Mouse (Mus musculus) kidney, embryonic 14.5 days (tissue): ENCODE results near the gene B230307C23Rik. TPM values are rescaled to one million over a fixed set of nuclear protein-coding genes. Genes with fewer than 3 reads are reported as not detected.

ENCODE experiments used
- ATAC-seq: fragments of 200-750 bp; cut with Nextera tagmentation; 2 replicates; pipeline ENCODE4 v1.8.0; 2017; ENCODE audit warnings: moderate number of reproducible peaks, mild to moderate bottlenecking, moderate TSS enrichment, moderate library complexity; ENCODE audit not compliant: low FRiP score, low TSS enrichment
- H3K27ac ChIP-seq: fragments of 300-500 bp; sonication (generic); 2 replicates; pipeline ENCODE4 v1.5.1; 2014; ENCODE audit warnings: low read depth, mild to moderate bottlenecking, low read length, moderate library complexity, mixed read lengths
- H3K27me3 ChIP-seq: fragments of 300-500 bp; sonication (generic); 2 replicates; pipeline ENCODE4 v1.6.1; 2014; ENCODE audit warnings: mild to moderate bottlenecking, low read length; ENCODE audit not compliant: control insufficient read depth, insufficient read depth
- H3K36me3 ChIP-seq: fragments of 300-500 bp; sonication (generic); 2 replicates; pipeline ENCODE4 v1.6.1; 2014; ENCODE audit warnings: low read length, mixed read lengths; ENCODE audit not compliant: control insufficient read depth, insufficient read depth
- H3K4me1 ChIP-seq: fragments of 300-500 bp; sonication (generic); 2 replicates; pipeline ENCODE4 v1.6.1; 2014; ENCODE audit warnings: low read length, mixed read lengths; ENCODE audit not compliant: control insufficient read depth, insufficient read depth
- H3K4me2 ChIP-seq: fragments of 300-500 bp; sonication (generic); replicated peaks from 2 replicates; pipeline ENCODE4 v1.6.1; 2014; ENCODE audit warnings: low read depth, mild to moderate bottlenecking, low read length
- H3K4me3 ChIP-seq: fragments of 300-500 bp; sonication (generic); 2 replicates; pipeline ENCODE4 v1.5.1; 2014; ENCODE audit warnings: mild to moderate bottlenecking, low read length
- H3K9ac ChIP-seq: fragments of 300-500 bp; sonication (generic); 2 replicates; pipeline ENCODE4 v1.6.1; 2014; ENCODE audit warnings: low read depth, mild to moderate bottlenecking, low read length, moderate library complexity
- H3K9me3 ChIP-seq: fragments of 300-500 bp; sonication (generic); 2 replicates; pipeline ENCODE4 v1.6.1; 2016; ENCODE audit warnings: low read length; ENCODE audit not compliant: control insufficient read depth
- WGBS: fragments of 180-500 bp; shearing (Covaris S2); extraction: QIAGEN DNeasy Blood & Tissue Kit; methylation state at CpG from one replicate; pipeline ENCODE4 v1.1.7; 2014; 5-methylcytosine and 5-hydroxymethylcytosine counted together
- polyA plus RNA-seq: library from polyadenylated mRNA; unstranded; fragments of >200 nt; fragmentation: Nextera tagmentation; extraction: Ambion mirVana; gene quantifications from 2 replicates; pipeline ENCODE4 v1.2.1, GENCODE M21; 2014

B230307C23Rik gene
- polyA plus RNA-seq: 28.8 and 29.3 TPM in 2 replicates

GRCm38 (mm10) chr16:97996616-97997382, at the start of gene B230307C23Rik:
Gene B230307C23Rik (plus strand): TSS chr16:97997315.
- H3K4me3 ChIP-seq: peak within 1 kb of the TSS; percentile 52
- H3K4me2 ChIP-seq: peak within 1 kb of the TSS; percentile 58
- ATAC-seq: peak; percentile 99
- H3K27me3 ChIP-seq: no peaks in the 10 kb centered on the region
- 1% methylated on average over 22 of the region's 22 CpGs for WGBS
- peak within 1 kb of the TSS; percentile 58 for H3K9ac ChIP-seq
- peaks cover 5% of the 10 kb centered on the region; the same call in 1 of the 2 replicates for H3K9me3 ChIP-seq
- H3K4me1 ChIP-seq: 0 out of 2 replicates have a peak, but pooled peaks cover 3% of the 10 kb centered on the region
- H3K27ac ChIP-seq: peak within 1 kb of the TSS; percentile 88
- no peaks in the 10 kb centered on the region for H3K36me3 ChIP-seq

GRCm38 (mm10) chr16:97948836-97949235, 48.3 kb upstream of the B230307C23Rik start:
- no peak overlapping the region for H3K27ac ChIP-seq
- H3K36me3 ChIP-seq: peaks cover 51% of the 10 kb centered on the region
- no peak overlapping the region for H3K4me2 ChIP-seq
- no peak overlapping the region for H3K9ac ChIP-seq
- WGBS: 88% methylated on average over 4 of the region's 4 CpGs
- H3K9me3 ChIP-seq: no peaks in the 10 kb centered on the region
- no peak overlapping the region for H3K4me3 ChIP-seq
- no peaks in the 10 kb centered on the region for H3K4me1 ChIP-seq
- ATAC-seq: no peak
- H3K27me3 ChIP-seq: no peaks in the 10 kb centered on the region

- H3K27ac ChIP-seq: no peak overlapping the region
- H3K27me3 ChIP-seq: no peaks in the 10 kb centered on the region
- H3K36me3 ChIP-seq: peaks cover 59% of the 10 kb centered on the region
- no peak overlapping the region for H3K4me2 ChIP-seq
- no peak overlapping the region for H3K4me3 ChIP-seq
- no peak for ATAC-seq
- no peak overlapping the region for H3K9ac ChIP-seq
- H3K9me3 ChIP-seq: no peaks in the 10 kb centered on the region
- WGBS: 96% methylated on average over 8 of the region's 8 CpGs
- no peaks in the 10 kb centered on the region for H3K4me1 ChIP-seq
Observed at GRCm38 (mm10) chr16:97950061-97950460, 47.1 kb upstream of the B230307C23Rik start.

- Histone ChIP-seq H3K9ac (no peak overlapping the region), H3K4me1 (no peaks in the 10 kb centered on the region), H3K27me3 (no peaks in the 10 kb centered on the region), H3K27ac (no peak overlapping the region), H3K4me3 (no peak overlapping the region), H3K36me3 (peaks cover 75% of the 10 kb centered on the region), H3K9me3 (no peaks in the 10 kb centered on the region), H3K4me2 (no peak overlapping the region)
- 93% methylated on average over 4 of the region's 4 CpGs for WGBS
- ATAC-seq: no peak
Observed at GRCm38 (mm10) chr16:97952371-97952770, 44.7 kb upstream of the B230307C23Rik start.

GRCm38 (mm10) chr16:97952801-97953200, 44.3 kb upstream of the B230307C23Rik start:
- ATAC-seq: no peak
- WGBS: 88% methylated on average over 9 of the region's 9 CpGs
- Histone ChIP-seq H3K4me2 (no peak overlapping the region), H3K9ac (no peak overlapping the region), H3K27ac (no peak overlapping the region), H3K9me3 (no peaks in the 10 kb centered on the region), H3K27me3 (no peaks in the 10 kb centered on the region), H3K4me1 (no peaks in the 10 kb centered on the region), H3K36me3 (peaks cover 75% of the 10 kb centered on the region), H3K4me3 (no peak overlapping the region)

- no peaks in the 10 kb centered on the region for H3K4me1 ChIP-seq
- H3K9me3 ChIP-seq: no peaks in the 10 kb centered on the region
- H3K4me2 ChIP-seq: no peak overlapping the region
- 89% methylated on average over 2 of the region's 2 CpGs for WGBS
- H3K36me3 ChIP-seq: peaks cover 72% of the 10 kb centered on the region
- ATAC-seq: no peak
- H3K9ac ChIP-seq: no peak overlapping the region
- no peak overlapping the region for H3K4me3 ChIP-seq
- no peaks in the 10 kb centered on the region for H3K27me3 ChIP-seq
- no peak overlapping the region for H3K27ac ChIP-seq
Observed at GRCm38 (mm10) chr16:97953300-97953699, 43.8 kb upstream of the B230307C23Rik start.

GRCm38 (mm10) chr16:97956011-97956410, 41.1 kb upstream of the B230307C23Rik start:
- peaks cover 50% of the 10 kb centered on the region for H3K36me3 ChIP-seq

GRCm38 (mm10) chr16:97957626-97958025, 39.5 kb upstream of the B230307C23Rik start:
- no peak overlapping the region for H3K4me3 ChIP-seq
- peaks cover 34% of the 10 kb centered on the region for H3K36me3 ChIP-seq
- H3K27ac ChIP-seq: no peak overlapping the region
- peaks cover 4% of the 10 kb centered on the region; the same call in 1 of the 2 replicates for H3K4me1 ChIP-seq
- no peak for ATAC-seq
- no peak overlapping the region for H3K4me2 ChIP-seq
- no peaks in the 10 kb centered on the region for H3K27me3 ChIP-seq
- H3K9ac ChIP-seq: no peak overlapping the region
- H3K9me3 ChIP-seq: no peaks in the 10 kb centered on the region

More at GRCm38 (mm10) chr16:97956011-97956410, 41.1 kb upstream of the B230307C23Rik start:
- Histone ChIP-seq H3K4me2 (no peak overlapping the region), H3K4me3 (no peak overlapping the region), H3K27me3 (no peaks in the 10 kb centered on the region), H3K9me3 (no peaks in the 10 kb centered on the region), H3K4me1 (peaks cover 4% of the 10 kb centered on the region; the same call in 1 of the 2 replicates), H3K27ac (no peak overlapping the region), H3K9ac (no peak overlapping the region)
- ATAC-seq: no peak
- WGBS: 87% methylated on average over 2 of the region's 2 CpGs

GRCm38 (mm10) chr16:97958401-97958973, 38.6 kb upstream of the B230307C23Rik start:
- ATAC-seq: no peak
- Histone ChIP-seq H3K9me3 (no peaks in the 10 kb centered on the region), H3K36me3 (peaks cover 26% of the 10 kb centered on the region), H3K27ac (no peak overlapping the region), H3K4me3 (no peak overlapping the region), H3K4me2 (no peak overlapping the region), H3K9ac (no peak overlapping the region), H3K4me1 (peaks cover 4% of the 10 kb centered on the region; the same call in 1 of the 2 replicates), H3K27me3 (no peaks in the 10 kb centered on the region)
